Mouse (Mus musculus): Measurements from ENCODE around the gene Dnajb3. TPM values are rescaled to one million over a fixed set of nuclear protein-coding genes. Genes with fewer than 3 reads are reported as not detected.

Dnajb3 gene
- polyA plus RNA-seq, 1 experiment from 2014 or later = 12.5 TPM

Other genes starting within 250 kb of the Dnajb3 start
- gene Usp40, start 197.2 kb downstream of the Dnajb3 start, polyA plus RNA-seq (2014; fragmentation: Nextera tagmentation; extraction: Ambion mirVana) = 34.3 and 37.9 TPM in 2 replicates
- gene Ugt1a10, start 150.4 kb downstream of the Dnajb3 start, polyA plus RNA-seq (2014; fragmentation: Nextera tagmentation; extraction: Ambion mirVana) = not detected in 2 replicates
- not detected in 2 replicates for gene Ugt1a9, start 135.0 kb downstream of the Dnajb3 start, polyA plus RNA-seq (2014; fragmentation: Nextera tagmentation; extraction: Ambion mirVana)
- not detected in 2 replicates for gene Ugt1a8, start 118.0 kb downstream of the Dnajb3 start, polyA plus RNA-seq (2014; fragmentation: Nextera tagmentation; extraction: Ambion mirVana)
- 0.44 and 0.72 TPM in 2 replicates for gene Ugt1a7c, start 110.7 kb downstream of the Dnajb3 start, polyA plus RNA-seq (2014; fragmentation: Nextera tagmentation; extraction: Ambion mirVana)
- gene Ugt1a6b, start 102.5 kb downstream of the Dnajb3 start, polyA plus RNA-seq (2014; fragmentation: Nextera tagmentation; extraction: Ambion mirVana) = not detected in 2 replicates
- 0.35 and 0.37 TPM in 2 replicates for gene Ugt1a6a, start 71.0 kb downstream of the Dnajb3 start, polyA plus RNA-seq (2014; fragmentation: Nextera tagmentation; extraction: Ambion mirVana)
- not detected in 2 replicates for gene Ugt1a5, start 39.8 kb downstream of the Dnajb3 start, polyA plus RNA-seq (2014; fragmentation: Nextera tagmentation; extraction: Ambion mirVana)
- 0.20 TPM in 1 of 2 replicates, not detected in the other for gene Ugt1a2, start 5.2 kb downstream of the Dnajb3 start, polyA plus RNA-seq (2014; fragmentation: Nextera tagmentation; extraction: Ambion mirVana)
- gene Ugt1a1, start 6.2 kb upstream of the Dnajb3 start, polyA plus RNA-seq (2014; fragmentation: Nextera tagmentation; extraction: Ambion mirVana) = not detected in 2 replicates
- gene Mroh2a, start 21.2 kb upstream of the Dnajb3 start, polyA plus RNA-seq (2014; fragmentation: Nextera tagmentation; extraction: Ambion mirVana) = 2.5 and 3.0 TPM in 2 replicates
- gene Hjurp, start 71.9 kb upstream of the Dnajb3 start, polyA plus RNA-seq (2014; fragmentation: Nextera tagmentation; extraction: Ambion mirVana) = 221 and 223 TPM in 2 replicates
- not detected in 2 replicates for gene Trpm8, start 71.9 kb upstream of the Dnajb3 start, polyA plus RNA-seq (2014; fragmentation: Nextera tagmentation; extraction: Ambion mirVana)
- not detected in 2 replicates for gene Spp2, start 201.2 kb upstream of the Dnajb3 start, polyA plus RNA-seq (2014; fragmentation: Nextera tagmentation; extraction: Ambion mirVana)